Mouse (Mus musculus) leukemia stem cell, adult 10-12 weeks (primary cell): ENCODE data around the gene Ppm1l. TPM values are rescaled to one million over a fixed set of nuclear protein-coding genes. Genes with fewer than 3 reads are reported as not detected.

ENCODE experiments used
- polyA plus RNA-seq: library from polyadenylated mRNA; stranded (reverse); fragments of >175 nt; gene quantifications from 2 replicates; pipeline ENCODE4 v1.2.3, GENCODE M21; 2012; ENCODE audit warnings: low replicate concordance

The Ppm1l gene
- polyA plus RNA-seq, result 2.4 and 2.5 TPM in 2 replicates

DNA sequence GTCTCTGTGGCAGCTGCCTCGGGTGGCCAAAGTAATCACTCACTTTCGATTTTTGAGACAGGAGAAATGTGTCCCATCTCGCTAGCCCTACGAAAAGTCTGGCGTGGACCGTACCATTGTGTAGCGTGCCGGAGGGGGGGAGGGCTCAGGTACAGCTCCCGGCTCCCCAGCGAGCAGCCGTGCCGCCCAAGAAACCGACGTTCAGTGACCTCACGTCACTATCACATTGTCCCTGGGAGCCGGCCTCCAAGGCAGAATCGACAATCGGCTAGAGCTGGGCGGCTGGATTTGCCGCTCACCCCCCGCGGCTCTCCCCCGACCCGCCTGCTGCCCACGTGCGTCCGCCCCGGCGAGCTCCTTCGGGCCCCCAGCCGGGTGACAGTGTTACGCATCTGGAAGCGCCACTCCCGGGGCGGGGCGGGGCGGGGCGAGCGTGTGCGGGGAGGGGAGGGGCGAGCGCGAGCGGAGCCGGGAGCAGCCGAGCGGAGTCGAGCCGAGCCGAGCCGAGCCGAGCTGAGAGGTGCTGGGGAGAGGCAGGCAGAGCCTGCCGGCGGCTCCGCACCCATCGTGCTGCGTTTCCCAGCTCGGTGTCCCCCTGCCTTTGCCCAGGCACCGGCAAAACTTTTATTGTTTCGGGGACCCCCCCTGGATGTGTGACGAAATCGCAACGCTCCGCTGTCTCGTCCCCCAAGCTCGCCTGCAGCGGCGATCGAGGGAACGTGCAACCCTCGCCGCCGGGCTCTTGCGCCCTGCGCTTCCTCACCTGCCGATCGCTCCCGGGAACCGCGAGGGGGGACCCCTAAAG is at the start of gene Ppm1l:
TSS of gene Ppm1l (plus strand) at position 471 of the 805 bp plus-strand sequence.

DNA sequence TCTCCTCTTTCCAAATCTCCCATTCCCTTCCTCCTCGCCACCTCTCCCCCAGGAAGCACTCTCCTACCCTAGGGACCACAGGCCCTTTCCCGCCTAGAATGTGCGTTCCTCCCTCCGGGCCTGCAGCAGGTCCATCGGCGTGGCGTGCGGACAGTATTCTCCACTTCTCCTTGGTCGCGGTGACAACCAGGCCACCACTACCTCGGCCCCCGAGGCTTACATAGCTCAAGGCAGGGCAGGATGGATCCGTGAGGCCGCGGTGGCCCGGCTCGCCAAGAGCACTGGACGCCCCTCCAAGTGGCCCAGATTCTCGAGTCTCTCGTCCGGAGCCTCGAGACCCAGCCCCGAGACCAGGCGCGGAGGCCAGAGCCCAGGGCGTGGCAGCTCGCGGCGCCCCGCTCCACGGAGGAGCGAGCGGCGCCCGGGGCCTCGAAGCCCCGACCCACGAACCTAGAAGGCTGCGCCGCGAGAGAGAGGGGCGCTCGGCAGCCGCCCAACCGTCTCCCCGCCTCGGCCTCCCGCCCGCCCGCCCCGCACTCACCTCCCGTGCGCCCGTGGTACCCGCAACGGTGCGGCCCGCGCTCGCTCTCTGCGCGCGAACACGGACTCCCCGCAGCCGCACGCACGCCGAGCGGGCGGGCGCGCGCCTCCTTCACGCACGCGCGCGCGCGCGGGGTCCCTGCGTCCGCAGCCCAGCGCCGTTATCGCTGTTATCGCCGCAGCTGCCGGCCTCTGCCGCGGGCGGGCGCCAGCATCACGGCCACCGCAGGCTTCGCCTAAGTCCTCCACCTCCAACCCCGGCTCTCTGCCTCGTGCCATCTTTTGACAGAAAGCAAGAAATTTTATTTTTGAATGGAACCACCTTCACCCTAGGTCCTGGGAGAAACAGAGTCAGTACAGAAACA is 281.9 kb downstream of the Ppm1l start, which contains the start of gene B3galnt1:
TSS of gene B3galnt1 (minus strand) at position 700 of the 905 bp plus-strand sequence.

Other genes with a start within 250 kb of the Ppm1l start
- gene Kpna4, start 189.7 kb upstream of the Ppm1l start, polyA plus RNA-seq, result 7.5 and 8.4 TPM in 2 replicates
- gene Arl14, start 94.4 kb upstream of the Ppm1l start, polyA plus RNA-seq, result not detected in 2 replicates